Mouse (Mus musculus) intestine, embryonic 15.5 days (tissue): ENCODE data around the gene Dnttip2. TPM values are rescaled to one million over a fixed set of nuclear protein-coding genes. Genes with fewer than 3 reads are reported as not detected.
"Not testable (repeated sequence)": the region's sequence is repeated elsewhere in the genome, so short reads cannot be mapped to it uniquely, and the experiment has no call there.

ENCODE experiments used
- ATAC-seq: fragments of 200-750 bp; cut with Nextera tagmentation; 2 replicates; pipeline ENCODE4 v1.8.0; 2017; ENCODE audit warnings: moderate TSS enrichment, moderate library complexity
- H3K27ac ChIP-seq: fragments of 300-500 bp; sonication (generic); 2 replicates; pipeline ENCODE4 v1.5.1; 2015; ENCODE audit warnings: mild to moderate bottlenecking, inconsistent platforms
- H3K27me3 ChIP-seq: fragments of 300-500 bp; sonication (generic); replicated peaks from 2 replicates; pipeline ENCODE4 v1.6.1; 2015; ENCODE audit warnings: inconsistent platforms
- H3K36me3 ChIP-seq: fragments of 300-500 bp; sonication (generic); 2 replicates; pipeline ENCODE4 v1.6.1; 2015; ENCODE audit warnings: inconsistent platforms
- H3K4me1 ChIP-seq: fragments of 300-500 bp; sonication (generic); replicated peaks from 2 replicates; pipeline ENCODE4 v1.6.1; 2015; ENCODE audit warnings: inconsistent platforms
- H3K4me2 ChIP-seq: fragments of 300-500 bp; sonication (generic); replicated peaks from 2 replicates; pipeline ENCODE4 v1.6.1; 2015; ENCODE audit warnings: mild to moderate bottlenecking, inconsistent platforms
- H3K4me3 ChIP-seq: fragments of 300-500 bp; sonication (generic); replicated peaks from 2 replicates; pipeline ENCODE4 v1.5.1; 2015; ENCODE audit warnings: inconsistent platforms
- H3K9ac ChIP-seq: fragments of 300-500 bp; sonication (generic); 2 replicates; pipeline ENCODE4 v1.6.1; 2015; ENCODE audit warnings: inconsistent platforms
- H3K9me3 ChIP-seq: fragments of 300-500 bp; sonication (generic); 2 replicates; pipeline ENCODE4 v1.6.1; 2016; ENCODE audit warnings: inconsistent platforms
- WGBS: fragments of 180-500 bp; shearing (Covaris S2); methylation state at CpG from one replicate; pipeline ENCODE4 v1.1.7; 2015; 5-methylcytosine and 5-hydroxymethylcytosine counted together
- polyA plus RNA-seq: library from polyadenylated mRNA; unstranded; fragments of >200 nt; fragmentation: Nextera tagmentation; extraction: Ambion mirVana; gene quantifications from 2 replicates; pipeline ENCODE4 v1.2.1, GENCODE M21; 2015

The Dnttip2 gene
- polyA plus RNA-seq, 1 experiment from 2014 or later = 77.4 TPM

GRCm38 (mm10) chr3:122252466-122253253, 21.5 kb upstream of the Dnttip2 start:
- 55% methylated on average over 3 of the region's 3 CpGs for WGBS
- Histone ChIP-seq H3K4me1 (peaks cover 3% of the 10 kb centered on the region; the same call in 1 of the 2 replicates), H3K9ac (no peak overlapping the region), H3K4me2 (no peak overlapping the region), H3K36me3 (no peaks in the 10 kb centered on the region), H3K27me3 (no peaks in the 10 kb centered on the region), H3K27ac (no peak overlapping the region), H3K9me3 (no peaks in the 10 kb centered on the region), H3K4me3 (no peak overlapping the region)
- ATAC-seq = peak; percentile 61

DNA sequence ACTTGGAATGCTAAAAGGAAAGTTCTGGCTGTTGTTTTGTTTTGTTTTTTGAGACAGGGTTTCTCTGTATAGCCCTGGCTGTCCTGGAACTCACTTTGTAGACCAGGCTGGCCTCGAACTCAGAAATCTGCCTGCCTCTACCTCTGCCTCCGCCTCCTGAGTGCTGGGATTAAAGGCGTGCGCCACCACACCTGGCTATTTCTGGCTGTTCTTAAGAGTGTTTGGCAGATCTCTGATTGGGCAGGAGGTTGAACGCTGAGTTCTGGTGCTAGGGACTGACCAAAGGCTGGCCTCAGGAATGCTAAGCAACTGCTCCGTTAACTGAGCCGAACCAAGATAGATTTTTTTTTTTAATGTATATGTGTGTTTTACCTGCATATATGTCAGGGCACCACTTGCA, 20.1 kb upstream of the Dnttip2 start:
- not testable (repeated sequence) for ATAC-seq, H3K9ac ChIP-seq, H3K27me3 ChIP-seq, H3K36me3 ChIP-seq, H3K4me3 ChIP-seq, H3K4me1 ChIP-seq, H3K27ac ChIP-seq, H3K9me3 ChIP-seq, H3K4me2 ChIP-seq
- WGBS = 89% methylated on average over 7 of the region's 7 CpGs

DNA sequence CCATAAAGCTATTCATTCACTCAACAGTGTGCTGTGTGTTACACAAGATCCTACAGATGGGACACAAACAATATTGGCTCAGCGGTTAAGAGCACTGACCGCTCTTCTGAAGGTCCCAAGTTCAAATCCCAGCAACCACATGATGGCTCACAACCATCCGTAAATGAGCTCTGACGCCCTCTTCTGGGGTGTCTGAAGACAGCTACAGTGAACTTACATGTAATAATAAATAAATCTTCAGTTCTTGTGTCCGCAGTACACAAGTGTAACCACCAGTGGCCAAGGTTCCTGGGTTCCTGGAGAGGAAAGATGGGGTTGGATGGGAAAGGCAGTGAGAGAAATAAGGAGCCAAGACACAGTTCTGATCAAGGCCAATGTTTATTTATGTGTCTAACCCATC, 4.2 kb upstream of the Dnttip2 start:
- H3K27ac ChIP-seq = no peak overlapping the region
- 74% methylated on average over 5 of the region's 5 CpGs for WGBS
- ATAC-seq = no peak
- H3K4me1 ChIP-seq = peaks cover under 1% of the 10 kb centered on the region
- no peak overlapping the region for H3K4me3 ChIP-seq
- H3K36me3 ChIP-seq = no peaks in the 10 kb centered on the region
- no peaks in the 10 kb centered on the region for H3K27me3 ChIP-seq
- no peak overlapping the region for H3K9ac ChIP-seq
- no peak overlapping the region for H3K4me2 ChIP-seq
- H3K9me3 ChIP-seq = no peaks in the 10 kb centered on the region

DNA sequence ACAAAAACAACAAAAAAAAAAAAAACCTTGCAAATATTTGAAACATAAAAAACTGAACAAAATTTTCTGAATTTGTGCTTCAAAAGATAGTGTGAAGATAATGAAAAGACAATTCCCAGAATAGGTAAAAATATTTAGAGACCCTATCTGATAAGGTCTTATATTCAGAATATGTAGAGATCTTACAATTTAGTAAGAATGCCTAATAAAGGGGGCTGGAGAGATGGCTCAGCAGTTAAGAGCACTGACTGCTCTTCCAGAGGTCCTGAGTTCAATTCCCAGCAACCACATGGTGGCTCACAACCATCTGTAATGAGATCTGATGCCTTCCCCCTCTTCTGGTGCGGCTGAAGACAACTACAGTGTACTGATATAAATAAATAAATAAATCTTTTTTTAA, 1.6 kb upstream of the Dnttip2 start:
- not testable (repeated sequence) for ATAC-seq

GRCm38 (mm10) chr3:122273407-122274240, 564 bp upstream of the Dnttip2 start:
- no peaks in the 10 kb centered on the region for H3K9me3 ChIP-seq
- no peak for ATAC-seq
- no peak overlapping the region for H3K9ac ChIP-seq
- no peaks in the 10 kb centered on the region for H3K27me3 ChIP-seq
- peak overlapping the region; percentile 42 for H3K4me2 ChIP-seq
- H3K4me1 ChIP-seq = peaks cover 29% of the 10 kb centered on the region
- WGBS = 10% methylated on average over 19 of the region's 20 CpGs
- peak overlapping the region; percentile 89 for H3K4me3 ChIP-seq
- H3K36me3 ChIP-seq = peaks cover 17% of the 10 kb centered on the region
- H3K27ac ChIP-seq = no peak overlapping the region

More for the DNA sequence above, 1.6 kb upstream of the Dnttip2 start:
- not testable (repeated sequence) for H3K9ac ChIP-seq, H3K4me2 ChIP-seq, H3K27me3 ChIP-seq, H3K4me3 ChIP-seq, H3K9me3 ChIP-seq, H3K27ac ChIP-seq
- Histone ChIP-seq H3K4me1 (peaks cover 25% of the 10 kb centered on the region), H3K36me3 (peaks cover 17% of the 10 kb centered on the region)
- 56% methylated on average over 1 of the region's 1 CpGs for WGBS

- no peak for ATAC-seq
- no peak overlapping the region for H3K27ac ChIP-seq
Observed at GRCm38 (mm10) chr3:122275111-122275510, 923 bp downstream of the Dnttip2 start.

DNA sequence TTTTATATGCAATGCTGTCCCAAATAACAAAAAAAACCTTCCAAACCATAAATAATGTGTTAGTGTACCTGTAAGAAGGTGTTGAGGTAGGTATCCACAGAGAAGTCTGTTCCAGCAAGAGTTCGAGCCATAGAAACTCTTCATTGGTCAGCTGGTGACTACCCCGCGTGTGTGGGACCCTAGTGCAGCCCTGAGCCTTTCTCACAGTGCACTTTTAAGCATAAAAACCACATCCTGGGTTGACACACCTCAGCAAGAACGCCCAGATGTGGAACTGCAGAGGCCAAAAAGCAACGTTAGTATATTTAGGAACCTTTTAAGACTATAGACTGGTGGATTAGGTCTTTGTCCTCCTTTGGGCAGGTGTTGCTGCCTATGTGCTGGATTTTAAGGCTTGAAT, 13.0 kb downstream of the Dnttip2 start:
- 76% methylated on average over 5 of the region's 5 CpGs for WGBS
- no peak overlapping the region for H3K9ac ChIP-seq

More at GRCm38 (mm10) chr3:122275111-122275510, 923 bp downstream of the Dnttip2 start:
- 77% methylated on average over 10 of the region's 10 CpGs for WGBS
- Histone ChIP-seq H3K27me3 (no peaks in the 10 kb centered on the region), H3K36me3 (peaks cover 17% of the 10 kb centered on the region), H3K4me1 (peaks cover 31% of the 10 kb centered on the region), H3K4me3 (peak overlapping the region; percentile 89), H3K9ac (no peak overlapping the region), H3K9me3 (no peaks in the 10 kb centered on the region), H3K4me2 (peak overlapping the region; percentile 57)

DNA sequence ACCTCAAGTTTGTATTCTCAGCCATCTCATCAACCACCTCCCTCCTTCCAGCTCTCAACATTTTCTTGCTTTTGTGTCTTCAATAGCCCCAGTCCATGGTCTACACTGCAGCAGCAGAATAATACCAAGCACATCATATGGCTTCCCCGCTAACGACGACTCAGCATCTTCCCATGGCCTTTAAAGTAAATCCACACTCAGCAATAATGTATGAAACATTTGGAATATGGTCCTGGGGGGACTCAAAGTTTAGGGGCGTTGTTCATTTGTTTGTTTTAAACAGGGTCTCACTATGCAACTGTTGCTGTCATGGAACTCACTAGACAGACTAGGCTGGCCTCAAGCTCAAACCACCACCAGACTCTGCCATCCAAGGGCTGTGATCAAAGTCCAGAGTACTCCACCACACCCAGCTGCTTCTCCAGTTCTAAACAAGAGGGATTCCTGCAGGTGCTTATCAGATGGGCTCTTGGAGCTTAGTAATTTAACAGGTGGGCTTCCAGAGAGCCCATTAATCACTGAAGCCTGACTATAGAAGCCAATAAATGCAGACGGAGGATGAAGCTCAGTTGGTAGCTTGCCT, 14.5 kb downstream of the Dnttip2 start:
- WGBS = 75% methylated on average over 5 of the region's 5 CpGs
- no peak overlapping the region for H3K4me3 ChIP-seq

More for the DNA sequence above, 13.0 kb downstream of the Dnttip2 start:
- Histone ChIP-seq H3K4me2 (no peak overlapping the region), H3K4me3 (no peak overlapping the region), H3K9me3 (no peaks in the 10 kb centered on the region), H3K27ac (no peak overlapping the region), H3K4me1 (no peaks in the 10 kb centered on the region), H3K36me3 (peaks cover 20% of the 10 kb centered on the region), H3K27me3 (no peaks in the 10 kb centered on the region)
- no peak for ATAC-seq

GRCm38 (mm10) chr3:122289344-122289743, 15.2 kb downstream of the Dnttip2 start:
- not testable (repeated sequence) for H3K27ac ChIP-seq, ATAC-seq, H3K27me3 ChIP-seq, H3K4me1 ChIP-seq, H3K36me3 ChIP-seq, H3K4me3 ChIP-seq, H3K9ac ChIP-seq, H3K9me3 ChIP-seq, H3K4me2 ChIP-seq
- WGBS = 69% methylated on average over 4 of the region's 4 CpGs

More for the DNA sequence above, 14.5 kb downstream of the Dnttip2 start:
- Histone ChIP-seq H3K4me2 (no peak overlapping the region), H3K9me3 (no peaks in the 10 kb centered on the region), H3K27ac (0 out of 2 replicates have a peak overlapping the region, but pooled peaks have one; percentile 18), H3K4me1 (0 out of 2 replicates have a peak, but pooled peaks cover 3% of the 10 kb centered on the region), H3K9ac (no peak overlapping the region), H3K27me3 (no peaks in the 10 kb centered on the region), H3K36me3 (peaks cover 11% of the 10 kb centered on the region)
- peak; percentile 46 for ATAC-seq

- Histone ChIP-seq H3K4me1 (peaks cover 9% of the 10 kb centered on the region), H3K27me3 (no peaks in the 10 kb centered on the region), H3K36me3 (peaks cover under 1% of the 10 kb centered on the region; the same call in 1 of the 2 replicates), H3K9ac (no peak overlapping the region), H3K27ac (0 out of 2 replicates have a peak overlapping the region, but pooled peaks have one; percentile 44), H3K4me2 (no peak overlapping the region), H3K9me3 (no peaks in the 10 kb centered on the region), H3K4me3 (no peak overlapping the region)
- 70% methylated on average over 7 of the region's 7 CpGs for WGBS
- no peak for ATAC-seq
Observed at GRCm38 (mm10) chr3:122290696-122291095, 16.5 kb downstream of the Dnttip2 start.

DNA sequence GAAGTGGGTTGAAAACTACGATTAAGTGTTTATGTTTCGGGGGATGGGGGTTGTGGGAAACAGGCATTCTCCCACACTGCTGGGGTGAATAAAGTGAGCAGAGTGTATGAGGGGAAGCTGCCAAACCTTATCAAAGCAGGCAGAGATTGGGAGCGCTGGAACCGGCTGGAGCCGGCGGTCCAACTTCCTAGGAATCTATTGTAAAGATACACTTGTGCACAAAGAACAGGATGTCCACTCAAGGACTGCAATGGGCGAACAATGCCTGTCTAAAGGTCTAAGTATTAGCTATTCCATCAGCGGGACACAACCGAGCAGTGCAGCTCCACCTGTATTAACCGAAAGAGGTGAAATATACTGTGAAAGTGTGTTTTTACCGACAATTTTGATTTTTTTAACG, 17.6 kb downstream of the Dnttip2 start:
- no peaks in the 10 kb centered on the region for H3K36me3 ChIP-seq
- 51% methylated on average over 12 of the region's 12 CpGs for WGBS
- no peak for ATAC-seq
- H3K9ac ChIP-seq = no peak overlapping the region
- no peaks in the 10 kb centered on the region for H3K9me3 ChIP-seq
- peaks cover 9% of the 10 kb centered on the region for H3K4me1 ChIP-seq
- H3K4me2 ChIP-seq = peak overlapping the region; percentile 82
- H3K27ac ChIP-seq = no peak overlapping the region; the same call in 1 of the 2 replicates
- no peak overlapping the region for H3K4me3 ChIP-seq
- no peaks in the 10 kb centered on the region for H3K27me3 ChIP-seq
